Mouse (Mus musculus) myocyte (in vitro differentiated cells): ENCODE results near the gene Ppfibp1.

ENCODE experiments used
- MAX ChIP-seq: IDR thresholded peaks from one replicate; pipeline ENCODE4 v1.6.1; 2011; ENCODE audit warnings: low read depth, mild to moderate bottlenecking, control low read depth
- MYOD1 ChIP-seq, 3 experiments: IDR thresholded peaks; one replicate each; pipeline ENCODE4 v1.6.1; 2011; ENCODE audit warnings: control low read depth in 2 of 3, low read depth in 2 of 3, mild to moderate bottlenecking in 2 of 3, moderate library complexity in 1 of 3; ENCODE audit not compliant: insufficient read length in 2 of 3, control insufficient read depth in 1 of 3
- POLR2A ChIP-seq: IDR thresholded peaks from one replicate; pipeline ENCODE4 v1.6.1; 2011; ENCODE audit warnings: low read depth, mild to moderate bottlenecking, control low read depth, moderate library complexity; ENCODE audit not compliant: insufficient read length
- POLR2AphosphoS2 ChIP-seq: IDR thresholded peaks from one replicate; pipeline ENCODE4 v1.6.1; 2011; ENCODE audit warnings: low read depth, control low read depth; ENCODE audit not compliant: insufficient read length
- USF1 ChIP-seq: IDR thresholded peaks from one replicate; pipeline ENCODE4 v1.6.1; 2011; ENCODE audit warnings: low read depth, mild to moderate bottlenecking, control low read depth, moderate library complexity

DNA sequence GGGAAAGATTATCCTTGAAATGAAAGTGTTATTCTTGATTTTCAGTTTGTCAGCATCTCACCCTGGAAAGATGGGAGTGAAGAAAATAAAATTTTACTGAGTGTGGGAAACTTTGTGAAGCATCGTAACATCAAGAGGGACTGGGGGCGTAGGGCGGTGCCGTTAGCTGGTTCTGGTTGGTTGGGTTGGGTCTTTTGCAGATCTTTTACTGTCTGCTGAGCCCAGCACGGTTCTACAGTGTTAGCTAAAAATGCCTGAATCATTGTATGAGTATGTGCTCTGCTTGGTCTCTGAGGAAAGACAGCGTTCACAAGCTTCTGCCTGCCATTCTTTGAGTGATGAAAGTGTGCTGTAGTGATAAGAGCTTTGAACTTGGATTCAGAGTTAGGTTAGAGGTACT, 13.9 kb upstream of the Ppfibp1 start:
- TF ChIP-seq POLR2AphosphoS2 = no peak
- TF ChIP-seq POLR2A = no peak
- no peak for TF ChIP-seq MAX
- no peak for TF ChIP-seq USF1
- TF ChIP-seq MYOD1 (IDR thresholded peaks at IDR 0.05; ENCODE audit: control insufficient read depth in 1 of 3, insufficient read length in 2 of 3, low read depth in 2 of 3) = no peak
